Mouse (Mus musculus): ENCODE measurements at regions not wholly inside any gene's neighbourhood (a gene's known extent, or its start where the extent isn't known, plus 50 kb on each side); places are given as distances from the start of the nearest gene placed in this dataset.

DNA sequence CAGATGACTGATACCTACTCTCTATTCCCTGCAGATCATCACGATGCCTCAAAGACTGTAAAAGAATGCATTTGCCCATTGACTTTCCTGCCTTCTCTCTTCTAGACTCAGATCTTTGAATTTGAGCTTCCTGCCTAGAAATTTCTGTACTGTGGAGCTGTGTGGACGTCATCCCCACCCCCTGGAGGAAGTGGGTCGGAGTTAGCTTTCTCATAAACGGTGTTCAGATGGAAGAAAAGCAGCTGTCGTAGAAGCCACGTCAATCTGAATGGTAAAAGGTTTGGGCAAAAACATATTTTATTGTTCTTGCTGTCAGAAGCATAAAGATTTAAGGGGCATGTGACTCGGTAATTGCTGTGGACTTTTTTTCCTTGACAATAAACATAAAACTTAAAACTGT is 154.6 kb upstream of the Mvb12b start:
- DNase-seq (ENCODE audit: low spot score in 2 of 2), result peak; percentile 27 to 36

DNA sequence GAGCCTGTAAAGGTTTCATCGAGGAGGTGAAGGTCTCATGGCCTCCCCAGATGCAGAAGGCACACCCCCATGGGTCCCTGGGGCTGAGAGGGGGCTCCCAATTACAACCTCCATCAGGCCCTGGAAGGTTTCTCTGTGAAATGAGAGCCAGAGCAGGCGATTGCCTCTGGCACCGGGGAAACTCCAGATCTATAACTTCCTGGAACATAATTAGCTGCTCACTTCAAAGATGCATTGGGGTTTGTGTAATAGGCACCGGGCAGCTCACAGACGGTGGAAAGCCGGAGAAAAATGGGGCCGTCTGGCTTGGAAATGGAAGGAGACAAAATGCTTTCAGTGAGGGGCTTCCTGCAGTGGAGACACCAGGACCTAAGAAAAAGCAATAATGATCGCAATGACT is 151.2 kb upstream of the Mvb12b start:
- DNase-seq (ENCODE audit: low spot score in 2 of 2), result no peak

DNA sequence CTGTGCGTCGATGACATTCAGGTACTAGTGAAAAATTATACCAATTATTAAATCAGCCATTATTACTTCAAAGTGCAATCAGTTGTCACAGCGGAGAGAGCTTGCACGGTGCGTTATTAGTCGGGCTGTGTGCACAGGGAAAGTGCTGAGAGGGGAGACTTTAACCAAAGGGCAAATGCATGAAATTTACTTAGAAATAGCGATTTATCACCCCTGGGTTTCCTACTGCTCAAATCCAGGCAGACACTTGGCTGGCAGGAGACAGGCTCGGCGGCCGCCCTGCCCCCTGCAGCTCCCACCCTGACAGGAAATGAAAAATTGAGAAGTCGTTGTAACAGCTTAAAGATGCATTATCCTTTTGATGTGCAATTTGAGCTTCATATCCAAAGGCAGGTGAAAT is 145.5 kb upstream of the Mvb12b start:
- DNase-seq (ENCODE audit: low spot score in 2 of 2), result no peak

DNA sequence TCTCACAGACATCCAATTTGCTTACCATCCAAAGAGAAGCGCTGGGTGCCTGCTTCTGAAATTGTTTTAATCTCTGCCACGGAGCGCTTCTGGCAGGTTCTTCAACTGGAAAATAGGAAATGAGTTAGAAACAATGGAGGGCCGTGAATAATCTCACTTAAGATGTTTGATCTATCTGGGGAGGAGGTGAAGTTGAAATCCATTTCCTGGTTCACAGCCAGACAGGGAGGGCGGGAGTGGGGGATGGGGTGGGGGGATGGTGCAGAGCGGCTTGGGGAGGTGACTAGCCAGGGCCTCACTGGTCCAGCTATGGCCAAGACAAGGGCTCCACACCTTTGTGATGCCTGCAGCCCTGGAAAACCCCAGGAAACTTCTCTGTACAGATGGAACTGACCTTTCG is 143.7 kb upstream of the Mvb12b start:
- no peak for DNase-seq (ENCODE audit: low spot score in 2 of 2)

DNA sequence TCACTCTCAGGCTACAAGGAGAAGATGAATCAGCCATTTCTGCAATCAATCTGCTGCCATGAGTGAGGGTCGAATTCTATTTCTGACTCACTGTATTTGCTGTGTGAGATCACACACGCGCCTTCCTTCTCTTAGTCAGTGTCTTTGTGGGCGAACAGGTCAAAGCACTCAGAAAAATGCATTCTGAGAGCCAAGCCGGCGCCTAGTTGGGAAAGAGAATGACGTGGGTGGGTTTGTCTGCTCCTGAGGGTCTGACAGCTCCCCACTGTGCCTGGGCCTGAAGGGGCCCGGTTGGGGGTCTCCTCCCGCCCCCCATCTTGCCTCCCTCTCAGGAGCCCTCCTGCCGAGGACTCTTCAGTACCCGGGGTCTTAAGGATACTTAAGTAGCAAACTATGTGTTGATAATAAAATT is 143.3 kb upstream of the Mvb12b start:
- DNase-seq (ENCODE audit: low spot score in 2 of 2), result no peak

DNA sequence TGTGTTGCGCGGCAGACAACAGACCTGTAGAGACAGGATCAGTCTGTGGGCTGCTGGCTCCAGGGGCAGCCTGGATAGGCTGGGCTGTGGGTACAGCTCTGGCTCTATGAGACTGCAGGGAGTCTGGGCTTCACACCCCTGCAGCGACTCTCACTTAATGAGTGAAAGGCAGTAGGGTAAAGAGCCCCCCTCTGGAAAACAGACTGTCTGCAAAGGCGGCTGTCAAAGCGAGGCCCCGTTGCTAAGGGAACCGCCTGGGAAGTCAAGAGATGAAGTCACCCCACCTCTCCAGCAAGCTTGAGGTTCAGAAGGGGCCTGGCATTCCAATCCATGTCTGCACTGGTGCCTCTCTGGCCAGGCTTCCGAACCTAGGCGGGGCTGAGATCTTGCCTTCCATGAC is 139.7 kb upstream of the Mvb12b start:
- no peak for DNase-seq (ENCODE audit: low spot score in 2 of 2)

DNA sequence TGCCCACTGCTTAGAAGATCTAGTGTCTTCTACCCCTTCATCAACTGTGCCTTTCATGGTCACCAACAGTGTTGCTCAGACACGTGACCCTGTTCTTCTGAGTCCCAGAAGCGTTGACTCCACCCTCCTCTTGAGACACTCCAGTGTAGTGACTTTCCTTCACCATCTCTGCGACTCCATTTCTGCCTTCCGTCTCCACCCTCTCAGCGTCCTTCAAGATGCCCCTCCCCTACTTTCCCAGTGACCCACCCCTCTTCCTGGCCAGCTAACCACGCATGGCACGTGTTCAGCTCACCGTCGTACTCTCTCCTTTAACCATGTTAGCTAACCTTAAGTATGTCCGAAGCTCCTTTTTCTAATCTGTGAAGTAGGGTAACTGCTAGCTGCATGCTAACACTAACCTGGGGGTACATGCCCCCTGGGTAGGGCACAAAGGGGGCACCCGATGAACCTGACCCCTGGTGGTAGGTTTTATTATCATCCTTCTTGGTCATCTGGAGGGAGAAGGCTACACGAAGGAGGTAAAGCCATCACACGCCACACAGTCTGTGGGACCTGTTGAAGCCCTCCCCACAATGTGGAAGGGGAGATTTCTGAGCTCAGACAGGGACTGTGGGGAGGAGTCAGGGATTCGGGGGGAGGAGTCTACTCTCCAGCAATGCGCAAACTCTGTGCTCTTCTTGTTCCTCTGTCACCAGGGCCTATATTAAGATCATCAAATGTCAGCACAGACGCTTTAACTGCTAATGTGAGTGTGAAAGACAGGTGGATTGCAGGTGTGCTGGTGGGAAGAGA is 139.0 kb upstream of the Mvb12b start:
- peak in 1 of 2 experiments; percentile 47 for DNase-seq (ENCODE audit: low spot score in 2 of 2)

DNA sequence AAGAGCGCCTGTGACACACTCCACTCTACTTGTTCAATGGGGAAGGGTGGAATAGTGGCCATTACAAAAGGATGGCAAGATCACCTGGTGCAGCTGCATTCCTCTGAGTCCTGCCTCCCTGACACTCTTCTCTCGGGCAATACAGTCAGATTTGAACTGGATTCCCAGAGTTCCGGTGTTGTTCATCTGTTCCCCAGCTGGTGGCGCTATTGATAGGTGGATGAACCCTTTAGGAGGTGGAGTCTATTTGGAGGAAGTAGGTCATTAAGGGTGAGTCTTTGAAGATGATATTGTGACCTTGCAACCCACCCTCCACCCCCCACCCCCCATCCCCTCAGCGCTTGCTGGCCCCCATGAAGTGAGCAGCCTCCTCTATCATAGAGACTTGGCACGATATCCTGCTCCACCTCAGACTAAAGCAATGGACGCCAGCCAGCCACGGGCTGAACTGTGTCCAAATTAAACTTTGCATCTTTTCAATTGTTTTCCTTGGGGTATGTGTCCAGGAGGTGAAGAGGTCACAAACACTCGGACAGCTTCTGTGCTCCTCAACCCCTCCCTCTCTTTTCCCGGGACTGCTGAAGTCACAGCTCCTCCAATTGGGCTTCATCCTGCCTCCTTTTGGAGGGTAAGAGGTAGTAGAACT is 138.1 kb upstream of the Mvb12b start:
- DNase-seq (ENCODE audit: low spot score in 2 of 2), result no peak

DNA sequence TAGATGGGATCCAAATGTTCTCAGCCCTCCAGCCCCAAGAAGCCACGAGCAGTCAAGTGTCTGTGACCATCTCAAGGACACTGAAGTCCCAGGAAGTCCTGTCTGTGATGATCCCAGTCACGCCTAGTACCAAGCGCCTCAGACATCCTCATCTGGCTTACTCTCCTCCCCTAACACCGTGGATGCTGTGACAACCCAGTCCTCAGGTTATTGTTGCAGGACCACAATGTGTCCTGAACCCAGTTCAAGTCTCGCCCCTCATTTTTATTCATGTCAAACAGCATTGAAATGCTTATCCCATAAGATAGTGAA is 129.4 kb upstream of the Mvb12b start:
- no peak for DNase-seq (ENCODE audit: low spot score in 2 of 2)

DNA sequence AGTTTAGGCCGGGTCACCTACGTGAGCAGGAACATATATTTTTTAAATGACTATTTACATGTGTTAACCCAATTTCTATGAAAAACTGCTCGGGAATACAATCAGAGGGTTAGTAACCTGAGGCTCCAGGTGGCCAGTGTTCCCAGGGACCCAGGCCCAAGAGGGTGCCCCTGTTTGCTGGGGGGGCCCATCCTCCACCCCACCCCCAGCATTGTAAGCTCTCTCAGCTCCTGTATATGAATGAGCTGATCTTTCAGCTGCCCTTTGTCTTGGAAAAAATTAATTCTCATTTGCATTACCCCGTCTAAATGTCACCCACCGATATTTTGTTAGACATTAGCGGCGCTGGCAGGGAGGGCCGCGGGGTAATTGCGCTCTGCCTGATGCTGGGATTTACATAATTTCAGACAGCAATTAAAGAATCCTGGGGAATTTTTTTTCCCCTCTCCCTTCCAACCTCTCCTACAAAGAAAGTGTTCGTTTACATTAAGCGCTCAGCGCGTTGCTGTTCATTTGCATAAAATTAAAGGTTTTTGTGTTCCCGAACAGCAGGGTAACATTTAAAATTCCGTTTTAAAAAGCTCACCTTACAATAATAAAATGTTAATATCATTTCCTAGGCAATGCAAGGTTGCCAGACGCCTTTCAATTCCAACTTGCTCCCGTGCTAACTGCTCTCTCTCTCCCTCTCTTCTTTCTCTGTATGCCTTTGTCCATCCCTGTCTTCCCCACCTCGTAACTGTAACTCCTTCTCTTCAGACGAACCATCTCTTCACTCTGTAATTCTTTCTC is 128.8 kb upstream of the Mvb12b start:
- DNase-seq (ENCODE audit: low spot score in 2 of 2), result no peak

DNA sequence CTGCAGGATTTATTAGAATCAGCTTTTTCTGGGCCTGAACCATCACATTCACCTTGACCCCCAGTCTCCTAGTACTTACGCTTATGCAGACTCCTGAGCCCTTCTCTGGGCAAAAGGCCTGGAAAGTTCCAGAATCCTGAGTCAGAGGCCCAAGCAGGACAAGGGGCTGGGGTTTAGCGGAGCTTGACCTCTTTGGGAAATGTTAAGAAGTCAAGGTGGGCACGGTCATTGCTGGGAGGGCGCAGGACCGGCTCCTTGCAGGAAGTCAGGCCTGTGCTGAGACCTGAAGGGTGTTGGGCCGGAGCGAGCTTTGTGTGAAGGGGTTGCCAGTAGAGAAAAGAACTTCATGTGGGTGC is 127.9 kb upstream of the Mvb12b start:
- no peak for DNase-seq (ENCODE audit: low spot score in 2 of 2)

DNA sequence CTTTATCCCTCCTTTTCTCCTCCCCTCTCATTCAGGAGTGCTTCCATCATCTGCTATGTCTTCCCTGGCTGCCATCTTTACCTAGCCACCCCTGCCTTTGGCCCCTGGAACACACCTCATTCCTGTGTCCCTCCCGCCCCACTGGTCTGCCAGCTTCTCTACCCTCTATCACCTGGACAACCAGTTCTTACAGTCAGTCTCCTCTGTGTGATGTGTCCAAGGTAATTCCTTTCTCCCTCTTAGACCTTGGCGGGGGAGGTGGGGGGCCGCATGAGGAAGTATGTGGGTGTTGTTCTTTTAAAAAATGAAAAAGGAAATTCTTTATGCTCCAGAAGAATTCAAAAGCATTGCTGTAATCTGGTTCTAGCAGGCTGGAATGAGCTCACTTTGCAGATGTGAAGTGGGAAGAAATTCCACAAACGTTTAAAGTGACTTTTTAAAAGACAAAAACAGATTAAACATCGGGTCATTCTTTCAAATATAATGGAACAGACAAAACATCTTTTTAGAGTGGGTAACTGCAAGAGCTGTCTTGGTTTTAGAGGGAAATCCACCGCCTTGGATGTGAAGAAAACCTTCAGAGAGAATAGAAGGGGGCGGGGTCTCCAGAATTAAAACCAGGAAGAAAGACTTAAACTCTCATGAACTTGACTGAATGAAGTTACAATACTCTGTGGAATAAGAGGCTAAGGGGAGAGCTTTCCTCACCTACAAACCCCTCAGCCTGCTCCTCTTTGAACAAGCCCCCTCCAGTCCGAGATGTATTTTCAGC is 127.3 kb upstream of the Mvb12b start:
- DNase-seq (ENCODE audit: low spot score in 2 of 2), result no peak

DNA sequence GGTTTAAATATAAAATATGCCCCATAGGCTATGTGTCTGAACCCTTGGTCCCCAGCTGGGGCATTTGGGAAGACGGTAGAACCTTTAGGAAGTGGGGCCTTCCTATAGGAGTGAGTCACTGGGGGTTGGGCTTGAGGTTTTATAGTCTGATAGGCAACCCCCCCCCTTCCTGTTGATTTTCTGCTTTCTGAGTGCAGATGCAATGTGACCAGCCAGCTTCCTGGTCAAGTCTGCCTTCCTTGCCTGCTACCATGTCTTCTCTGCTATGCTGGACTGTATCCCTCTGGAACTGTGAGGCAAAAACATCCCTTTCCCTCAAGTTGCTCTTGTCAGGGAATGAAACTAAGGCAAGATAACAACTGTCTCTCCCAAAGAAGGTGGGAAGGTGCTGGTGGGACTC is 122.4 kb upstream of the Mvb12b start:
- DNase-seq (ENCODE audit: low spot score in 2 of 2), result no peak

DNA sequence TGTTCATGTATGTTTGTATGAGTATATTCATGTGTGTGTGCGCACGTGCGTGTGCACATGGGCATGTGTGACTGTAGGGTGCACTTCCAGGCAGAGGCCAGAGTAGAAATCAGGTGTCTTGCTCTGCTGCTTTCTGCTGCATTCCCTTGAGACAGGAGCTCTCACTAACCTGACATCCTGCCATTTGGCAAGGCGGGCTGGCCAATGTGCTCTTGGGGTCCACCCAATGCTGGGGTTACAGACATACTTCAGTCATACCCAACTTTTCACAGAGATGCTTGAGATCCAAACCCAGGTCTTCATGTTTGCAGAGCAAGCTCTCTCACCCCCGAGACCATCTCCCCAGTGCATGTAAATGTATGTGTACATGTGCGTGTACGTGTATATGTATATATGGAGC is 120.2 kb upstream of the Mvb12b start:
- no peak for DNase-seq (ENCODE audit: low spot score in 2 of 2)

DNA sequence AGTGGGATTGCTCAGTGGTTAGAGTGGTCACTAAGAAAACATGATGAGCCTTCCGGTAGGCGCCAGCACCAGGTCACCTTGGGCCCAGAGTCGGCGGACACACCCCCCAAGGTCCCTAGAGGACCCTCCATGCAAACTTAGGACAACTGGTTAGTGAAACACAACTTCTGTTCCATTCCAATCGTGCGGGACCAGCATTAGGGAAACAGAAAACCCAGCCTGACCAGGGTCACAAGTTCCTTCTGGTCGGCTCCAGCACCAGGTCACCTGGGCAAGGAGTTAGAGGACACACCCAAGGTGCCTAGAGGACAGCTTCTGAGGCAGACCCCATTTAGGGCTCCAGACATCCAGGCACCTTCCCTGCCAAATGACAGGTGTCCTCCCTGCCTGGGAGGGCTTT is 109.4 kb upstream of the Mvb12b start:
- no peak for DNase-seq (ENCODE audit: low spot score in 2 of 2)

DNA sequence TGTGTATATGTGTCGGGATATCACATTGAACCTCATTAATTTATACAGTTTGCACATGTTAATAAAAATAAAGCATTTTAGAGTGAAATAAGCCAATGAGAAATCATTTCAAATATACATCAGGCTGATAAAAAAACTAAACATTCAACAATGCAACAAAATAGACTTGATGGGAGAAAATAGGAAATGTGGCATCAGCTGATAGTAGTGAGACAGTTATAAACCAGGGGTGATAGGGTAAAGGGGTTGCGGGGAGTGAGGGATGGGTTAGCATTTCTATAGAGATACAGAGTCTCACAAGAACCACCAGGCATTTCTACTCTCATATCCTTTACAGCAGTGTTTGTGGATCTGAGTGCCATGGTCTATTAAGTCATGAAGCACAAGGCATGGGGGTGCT is 108.6 kb upstream of the Mvb12b start:
- no peak for DNase-seq (ENCODE audit: low spot score in 2 of 2)

DNA sequence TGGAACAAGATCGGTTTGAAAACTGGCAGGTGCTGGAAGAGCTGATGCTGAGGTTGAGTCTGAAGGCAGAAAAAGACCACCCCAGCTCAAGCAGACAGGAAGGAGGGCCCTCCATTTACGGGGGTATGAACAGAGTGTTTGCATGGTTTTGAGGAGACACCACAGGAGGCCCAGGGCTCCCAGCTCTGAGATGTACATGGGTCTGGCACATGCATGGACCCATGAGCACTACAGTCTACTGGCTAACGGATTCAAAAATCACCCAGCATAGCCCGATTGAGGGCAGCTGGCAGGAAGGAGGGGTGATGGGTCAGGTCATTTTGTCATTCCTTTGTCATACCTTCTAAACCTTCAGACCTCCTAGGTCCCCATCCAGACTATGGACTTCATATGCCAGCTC is 103.6 kb upstream of the Mvb12b start:
- DNase-seq (ENCODE audit: low spot score in 2 of 2), result no peak

DNA sequence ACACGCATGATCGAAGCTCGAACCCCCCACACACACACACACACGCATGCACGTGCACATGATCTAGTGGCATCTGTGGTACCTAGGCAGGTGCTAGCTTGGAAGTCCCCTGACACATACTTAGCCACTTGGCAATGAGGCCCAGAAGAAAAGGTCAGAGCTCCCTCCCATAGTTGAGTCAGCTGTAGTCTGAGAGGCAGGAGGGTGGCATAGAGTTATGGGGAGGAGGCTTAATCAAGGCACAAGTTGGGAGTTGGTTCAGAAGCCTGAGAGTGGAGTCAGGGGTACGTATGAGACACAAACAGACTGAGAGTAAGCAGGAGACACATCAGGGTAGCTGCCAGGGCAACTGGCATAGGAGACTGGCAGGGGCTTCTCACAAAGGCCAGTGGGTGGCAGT is 103.0 kb upstream of the Mvb12b start:
- no peak for DNase-seq (ENCODE audit: low spot score in 2 of 2)

DNA sequence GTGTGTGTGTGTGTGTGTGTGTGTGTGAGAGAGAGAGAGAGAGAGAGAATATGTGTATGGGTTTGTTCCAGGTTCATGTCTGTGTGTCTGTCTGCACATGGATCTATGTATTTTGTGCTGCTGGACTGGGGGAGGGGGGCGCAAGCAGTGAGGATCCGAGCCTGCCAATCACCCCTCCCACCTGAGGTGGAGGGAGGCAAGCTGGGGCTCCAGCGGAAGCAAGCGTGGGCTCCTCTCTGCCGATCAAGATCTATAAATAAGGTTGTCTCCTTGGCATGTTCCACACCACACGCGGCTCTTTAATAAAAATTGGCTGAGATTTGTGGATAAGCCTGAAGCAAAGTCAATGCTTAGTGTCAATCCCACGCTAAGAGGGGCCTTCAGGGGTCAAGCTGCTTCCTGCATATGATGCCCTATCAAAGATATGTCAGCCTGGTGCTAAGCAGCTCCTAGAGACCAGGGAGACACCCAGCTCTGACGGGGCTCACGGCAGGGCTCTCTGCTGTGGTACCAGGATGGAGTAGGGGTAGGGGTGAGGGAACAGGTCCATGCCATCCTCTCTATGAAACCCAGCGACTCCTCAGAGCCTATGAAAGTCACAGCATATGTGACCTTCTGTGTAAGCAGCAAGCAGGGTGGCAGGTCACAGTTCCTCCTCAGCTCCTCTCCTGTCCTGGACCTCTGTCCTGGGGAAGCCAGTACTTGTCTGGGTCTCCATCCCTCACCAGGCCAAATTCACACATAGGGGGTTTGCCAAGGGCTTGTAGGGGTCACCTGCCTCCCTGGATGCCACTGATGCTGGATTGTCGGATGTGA is 102.0 kb upstream of the Mvb12b start:
- no peak for DNase-seq (ENCODE audit: low spot score in 2 of 2)

DNA sequence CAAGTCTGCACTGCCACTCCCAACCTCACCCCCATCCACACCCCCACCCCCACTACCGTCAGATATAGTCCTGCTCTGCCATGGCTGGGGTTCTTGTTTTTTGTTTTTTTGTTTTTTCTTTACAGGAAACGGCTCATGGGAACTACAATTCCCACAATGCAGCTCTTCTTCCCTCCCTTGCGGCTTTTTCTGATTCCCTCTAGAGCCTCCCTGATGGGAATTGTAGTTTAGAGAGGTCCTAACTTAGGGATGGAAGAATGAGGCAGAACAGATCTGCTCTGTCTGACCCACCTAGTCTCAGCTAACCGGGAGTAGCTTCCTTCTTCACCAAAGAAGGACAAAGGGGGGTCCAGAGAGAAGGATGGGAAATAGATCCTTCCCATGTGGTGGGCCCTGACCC is 98.7 kb upstream of the Mvb12b start:
- no peak for DNase-seq (ENCODE audit: low spot score in 2 of 2)

DNA sequence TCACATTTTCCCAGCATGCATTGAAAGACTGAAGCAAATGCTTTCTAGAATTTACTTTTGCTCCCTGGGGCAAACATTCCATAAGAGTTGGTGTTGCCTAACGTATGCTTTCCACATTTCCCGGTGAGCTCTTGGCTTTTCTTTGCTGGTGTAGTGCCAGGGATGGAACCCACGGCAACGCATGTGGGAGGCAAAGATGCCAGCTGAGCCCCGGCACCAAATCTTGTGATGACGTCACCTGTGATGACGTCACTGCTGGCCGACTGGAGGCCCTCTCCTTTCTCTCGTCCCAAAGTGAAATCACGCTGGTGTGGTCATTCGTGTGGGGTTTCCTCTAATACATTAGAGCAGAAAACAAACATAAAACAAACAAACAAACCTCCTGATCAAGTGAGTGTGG is 97.6 kb upstream of the Mvb12b start:
- no peak for DNase-seq (ENCODE audit: low spot score in 2 of 2)

Data from thymus, postnatal 10 days (tissue).